Mouse (Mus musculus) CH12.LX (cell line): ENCODE results near the gene Tspan5.

Experiments
- CTCF ChIP-seq, 2 experiments: IDR thresholded peaks in 1 of 2; conservative IDR thresholded peaks in 1 of 2; 2 replicates each; pipeline ENCODE4 v1.5.1; 2011 to 2012; ENCODE audit warnings: low read depth in 2 of 2, low read length in 2 of 2, improper control_type of control experiment in 1 of 2, inconsistent platforms in 1 of 2, mild to moderate bottlenecking in 1 of 2, moderate library complexity in 1 of 2
- ELF1 ChIP-seq: IDR thresholded peaks from 2 replicates; pipeline ENCODE4 v1.6.1; 2014; ENCODE audit warnings: low read depth, mild to moderate bottlenecking, inconsistent platforms, low read length, improper control_type of control experiment
- EP300 ChIP-seq: IDR thresholded peaks from 2 replicates; pipeline ENCODE4 v1.6.1; 2011; ENCODE audit warnings: low read length, improper control_type of control experiment
- NELFE ChIP-seq: IDR thresholded peaks from 2 replicates; pipeline ENCODE4 v1.6.1; 2011; ENCODE audit warnings: low read depth, low read length, improper control_type of control experiment
- RAD21 ChIP-seq: IDR thresholded peaks from 2 replicates; pipeline ENCODE4 v1.6.1; 2011; ENCODE audit warnings: low read depth, mild to moderate bottlenecking, low read length, improper control_type of control experiment, moderate library complexity
- SMC3 ChIP-seq: IDR thresholded peaks from 2 replicates; pipeline ENCODE4 v1.6.1; 2011; ENCODE audit warnings: low read depth, low read length, improper control_type of control experiment
- USF2 ChIP-seq: conservative IDR thresholded peaks from 2 replicates; pipeline ENCODE4 v1.6.1; 2011; ENCODE audit warnings: low read depth, low read length, improper control_type of control experiment
- ZNF384 ChIP-seq: IDR thresholded peaks from 2 replicates; pipeline ENCODE4 v1.6.1; 2012; ENCODE audit warnings: low read depth, low read length, improper control_type of control experiment, inconsistent platforms

- TF ChIP-seq CTCF (conservative IDR thresholded peaks at IDR 0.05 in 1 of 2, IDR thresholded peaks at IDR 0.05 in 1 of 2; ENCODE audit: low read depth in 2 of 2, low read length in 2 of 2), result no peak
- TF ChIP-seq NELFE, result no peak
- no peak for TF ChIP-seq SMC3
- TF ChIP-seq ELF1, result no peak
- no peak for TF ChIP-seq RAD21
- TF ChIP-seq EP300, result no peak
- no peak for TF ChIP-seq ZNF384
- TF ChIP-seq USF2, result no peak
These were observed 52.5 kb downstream of the Tspan5 start for GRCm38 (mm10) chr3:138794533-138794932.
